Mouse (Mus musculus) embryo, embryonic 9.5 days (tissue): ENCODE measurements around the gene Trpc7.

Experiments
- DNase-seq: peaks from one replicate; pipeline ENCODE4 v3.0.0-alpha.2; 2017; ENCODE audit errors: extremely low spot score

The Trpc7 gene

DNA sequence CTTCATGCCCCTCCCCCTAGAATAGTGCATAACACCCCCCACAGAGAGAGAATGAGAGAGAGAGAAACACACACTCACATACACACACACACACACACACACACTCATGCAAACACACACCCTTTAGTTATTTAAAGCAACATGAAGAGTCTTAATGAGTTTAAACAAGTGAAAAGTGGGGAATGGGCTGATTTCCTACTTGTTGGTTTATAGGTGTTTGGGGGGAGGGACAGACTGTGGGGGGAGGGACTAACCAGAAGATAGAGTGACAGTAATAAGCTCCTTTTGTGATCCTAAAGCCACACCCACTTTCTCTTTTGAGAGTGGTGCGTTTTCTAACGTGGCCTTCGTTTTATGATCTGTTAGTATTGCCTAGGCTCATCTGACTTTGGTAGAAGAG, at the start of gene Trpc7:
Gene Trpc7 (minus strand): TSS at position 101 of the 400 bp plus-strand sequence.
- DNase-seq = no peak

DNA sequence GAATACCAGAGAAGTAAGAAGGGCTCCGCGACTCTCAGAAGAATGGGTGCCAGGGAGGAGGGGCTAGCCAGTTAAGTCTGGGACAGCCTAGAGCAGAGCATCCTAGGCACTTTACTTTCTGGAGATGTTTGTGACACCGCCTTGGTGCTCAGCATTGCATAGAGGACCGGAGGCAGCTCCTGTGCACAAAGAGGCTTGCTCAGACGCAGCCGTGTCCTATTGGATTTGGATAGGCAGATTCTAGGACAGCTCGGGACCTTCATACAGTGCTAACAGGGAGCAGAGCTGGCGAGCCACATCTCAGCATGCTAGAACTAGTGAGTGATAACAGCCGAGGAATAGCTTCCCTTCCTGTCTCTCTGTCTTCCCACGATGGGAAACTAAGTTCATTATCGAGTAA, 43.5 kb upstream of the Trpc7 start:
- DNase-seq = no peak

DNA sequence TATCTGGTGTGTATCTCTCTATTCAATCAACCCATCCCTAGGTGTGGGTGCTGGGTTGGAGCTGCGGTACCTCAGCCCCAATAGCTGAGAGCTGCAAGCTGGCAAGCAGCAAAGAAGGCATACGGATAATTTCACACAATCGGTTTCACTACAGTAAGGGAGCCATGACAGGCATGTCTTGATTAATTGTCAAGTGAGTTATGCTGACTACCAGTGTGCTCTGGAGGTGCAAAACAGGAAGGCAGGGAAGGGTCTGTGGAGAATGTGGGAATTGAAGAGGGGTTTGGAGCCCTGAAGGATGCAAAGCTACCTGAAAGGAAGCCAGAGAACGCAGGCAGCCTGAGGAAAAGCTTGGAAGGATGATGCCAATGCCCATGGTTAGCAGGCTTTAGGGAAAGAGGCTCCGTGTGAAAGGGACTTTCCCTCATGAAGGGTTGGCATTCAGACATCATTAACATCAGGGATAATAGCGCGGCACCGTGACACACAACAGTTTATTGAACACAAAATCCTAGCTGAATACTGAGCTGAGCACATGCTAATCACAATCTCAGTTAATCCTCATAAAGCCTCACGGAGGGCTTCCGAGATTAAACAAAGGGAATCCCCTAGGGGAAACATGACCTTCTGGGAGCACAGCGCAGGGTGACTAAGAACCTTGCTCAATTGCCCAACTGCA, 38.2 kb upstream of the Trpc7 start:
- no peak for DNase-seq

DNA sequence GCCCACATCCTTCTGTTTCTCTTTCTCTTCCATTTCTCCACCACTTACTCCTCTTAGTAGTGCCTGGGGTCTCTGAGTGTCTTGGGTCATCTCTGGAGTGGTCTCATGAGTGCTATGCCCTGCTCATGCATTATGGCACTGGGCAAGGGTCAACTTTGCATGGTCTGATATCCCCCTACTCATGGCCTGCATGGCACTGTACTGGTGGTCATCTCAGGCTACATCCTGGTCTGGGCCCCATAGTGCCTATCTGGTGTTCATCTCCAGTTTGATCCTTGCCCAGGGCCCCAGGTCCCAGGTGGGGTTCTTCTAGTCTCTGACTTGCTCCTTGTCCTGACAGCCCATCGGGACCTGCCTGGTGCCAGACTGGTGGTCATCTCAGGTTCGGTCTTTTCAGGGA, 34.6 kb upstream of the Trpc7 start:
- DNase-seq = no peak

DNA sequence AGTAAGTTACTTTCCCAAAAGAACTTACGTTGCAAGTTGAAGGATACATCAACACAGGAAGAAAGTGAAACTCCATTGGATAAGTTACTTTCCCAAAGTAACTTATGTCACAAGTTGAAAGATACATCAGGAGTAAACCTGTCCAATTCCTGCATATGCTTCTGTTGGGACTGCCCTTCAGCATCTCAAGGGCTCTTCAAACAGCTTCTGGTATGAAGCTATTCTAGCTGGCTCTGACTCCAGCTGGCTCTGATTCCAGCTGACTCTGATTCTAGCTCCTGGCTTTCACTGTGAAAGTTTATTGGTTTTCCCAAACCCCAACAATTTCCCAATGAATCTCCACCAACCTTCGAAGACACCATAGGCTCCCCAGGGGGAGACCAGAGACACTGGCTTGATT, 27.2 kb upstream of the Trpc7 start:
- no peak for DNase-seq

- no peak for DNase-seq
Observed at GRCm38 (mm10) chr13:56921251-56921650, 25.5 kb upstream of the Trpc7 start.

GRCm38 (mm10) chr13:56914721-56915120, 18.9 kb upstream of the Trpc7 start:
- no peak for DNase-seq

- DNase-seq = no peak
Observed at GRCm38 (mm10) chr13:56911093-56911492, 15.3 kb upstream of the Trpc7 start.

- DNase-seq = peak; percentile 78
Observed at GRCm38 (mm10) chr13:56895386-56895785, 407 bp downstream of the Trpc7 start.

DNA sequence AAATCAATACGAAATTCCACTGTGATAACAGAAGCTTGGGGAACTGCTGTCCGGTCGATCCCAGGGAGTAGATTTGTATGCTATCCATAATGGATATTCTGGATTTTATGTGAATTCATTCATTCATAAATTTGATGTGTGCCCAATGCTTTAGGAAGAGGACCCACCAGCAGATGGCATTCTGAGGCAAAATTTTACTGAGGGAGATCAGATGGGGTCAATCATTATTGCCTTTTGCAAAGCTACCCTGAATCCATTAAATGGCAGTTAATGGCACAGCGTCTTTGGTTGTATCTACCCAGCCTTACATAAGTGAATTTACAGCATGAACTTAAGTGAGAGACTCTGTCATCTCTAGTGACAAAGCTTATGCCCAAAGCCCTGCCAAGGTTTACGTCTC, 1.2 kb downstream of the Trpc7 start:
- DNase-seq = no peak

GRCm38 (mm10) chr13:56889888-56890287, 5.9 kb downstream of the Trpc7 start:
- peak; percentile 18 for DNase-seq

DNA sequence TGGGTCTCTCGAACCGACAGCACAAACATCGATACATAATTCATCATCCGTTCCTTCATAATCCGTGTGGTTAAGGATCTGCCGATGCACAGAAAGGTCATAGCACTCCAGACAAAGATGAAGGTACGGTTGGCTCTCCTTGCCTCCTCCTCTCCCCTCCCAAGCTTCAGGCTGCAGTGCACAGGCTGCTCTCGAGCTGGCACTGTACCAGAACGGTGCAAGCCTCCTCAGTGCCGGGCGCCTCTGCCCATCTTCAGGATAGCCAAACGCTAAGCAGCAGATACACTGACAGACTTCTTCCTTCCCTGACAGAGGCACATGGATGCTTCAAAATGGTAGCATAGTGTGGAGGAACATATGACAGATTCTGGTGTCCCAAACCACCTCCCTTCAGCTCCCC, 12.9 kb downstream of the Trpc7 start:
- DNase-seq = no peak

DNA sequence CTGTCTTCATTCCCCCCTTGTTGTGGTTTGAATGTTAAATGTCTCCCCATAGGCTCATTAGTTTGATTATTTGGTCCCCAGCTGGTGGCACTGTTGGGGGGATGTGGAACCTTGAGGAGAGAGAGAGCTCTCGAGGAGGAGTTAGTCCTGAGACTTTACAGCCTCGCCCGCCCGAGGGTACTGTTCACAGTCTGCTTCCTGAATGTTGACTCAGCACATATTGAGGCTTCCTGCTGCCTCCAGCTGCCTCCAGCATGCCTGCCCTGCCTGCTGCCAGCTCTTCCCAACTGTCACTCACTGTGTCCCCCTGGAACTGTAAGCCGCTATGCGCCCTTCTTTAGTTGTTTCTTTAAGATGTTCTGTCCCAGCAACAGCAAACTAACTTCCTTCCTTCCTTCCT, 31.2 kb downstream of the Trpc7 start:
- no peak for DNase-seq

GRCm38 (mm10) chr13:56862011-56862410, 33.8 kb downstream of the Trpc7 start:
- no peak for DNase-seq

- DNase-seq = no peak
Observed at GRCm38 (mm10) chr13:56854506-56854905, 41.3 kb downstream of the Trpc7 start.

DNA sequence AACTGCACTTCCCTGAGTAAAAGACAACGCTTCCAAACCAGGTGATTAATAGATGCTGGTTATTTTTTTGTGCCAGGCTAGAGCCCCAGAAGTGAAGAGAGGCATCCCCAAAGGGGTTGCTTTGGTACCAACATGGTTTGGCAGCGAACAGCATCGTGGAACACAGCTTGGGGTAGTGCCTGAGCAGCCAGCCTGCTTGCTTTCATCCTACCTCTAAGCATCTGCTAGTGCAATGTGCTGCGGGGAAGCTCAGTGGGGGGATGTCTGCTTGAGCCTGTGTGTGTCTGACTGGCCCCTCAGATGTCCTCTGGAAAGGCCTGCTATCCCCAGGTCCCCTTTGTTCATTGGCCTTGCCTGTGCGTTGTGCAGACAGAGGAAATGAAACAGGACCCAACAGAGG, 42.4 kb downstream of the Trpc7 start:
- DNase-seq = no peak

GRCm38 (mm10) chr13:56845866-56846265, 49.9 kb downstream of the Trpc7 start:
- DNase-seq = no peak

DNA sequence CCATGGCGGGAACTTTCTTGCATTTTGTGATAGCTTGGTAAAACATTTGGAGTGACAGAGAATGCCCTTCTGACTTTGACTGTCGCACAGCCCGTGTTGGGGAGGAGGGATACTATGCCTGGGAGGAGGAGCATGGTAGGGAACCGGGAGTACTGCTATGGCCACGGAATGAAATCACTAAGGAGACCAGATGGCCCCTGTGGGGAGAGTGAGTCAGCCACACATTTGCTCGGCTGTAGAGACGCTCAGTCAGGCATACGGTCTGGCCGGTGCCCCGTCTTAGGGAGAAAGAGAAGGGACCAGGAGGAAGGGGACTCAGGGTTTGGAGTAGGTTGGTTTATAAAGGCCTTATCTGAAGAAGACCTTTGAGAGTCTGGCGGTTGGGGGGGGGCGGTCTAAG, 80.3 kb downstream of the Trpc7 start:
- no peak for DNase-seq

- DNase-seq = peak; percentile 87
Observed at GRCm38 (mm10) chr13:56806776-56807490, 88.9 kb downstream of the Trpc7 start.

DNA sequence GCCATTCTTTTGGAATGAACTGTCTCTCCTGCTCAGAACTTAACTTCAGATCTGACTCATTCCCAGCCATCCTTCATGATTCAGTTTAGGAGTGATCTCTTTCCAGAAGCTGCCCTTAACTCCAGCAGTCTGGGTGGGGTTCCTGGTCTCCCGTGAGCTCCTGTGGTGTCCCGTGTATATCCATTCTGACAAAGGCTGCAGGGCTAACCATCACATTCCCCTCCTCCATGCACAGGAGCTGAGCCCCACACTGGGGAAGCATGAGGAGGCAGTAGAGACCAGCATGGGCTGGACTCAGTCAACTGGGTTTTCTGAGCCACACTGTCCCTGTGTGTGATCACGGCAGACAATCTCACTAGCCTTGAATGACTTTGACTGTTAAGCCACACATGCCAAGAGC, 90.7 kb downstream of the Trpc7 start:
- no peak for DNase-seq

DNA sequence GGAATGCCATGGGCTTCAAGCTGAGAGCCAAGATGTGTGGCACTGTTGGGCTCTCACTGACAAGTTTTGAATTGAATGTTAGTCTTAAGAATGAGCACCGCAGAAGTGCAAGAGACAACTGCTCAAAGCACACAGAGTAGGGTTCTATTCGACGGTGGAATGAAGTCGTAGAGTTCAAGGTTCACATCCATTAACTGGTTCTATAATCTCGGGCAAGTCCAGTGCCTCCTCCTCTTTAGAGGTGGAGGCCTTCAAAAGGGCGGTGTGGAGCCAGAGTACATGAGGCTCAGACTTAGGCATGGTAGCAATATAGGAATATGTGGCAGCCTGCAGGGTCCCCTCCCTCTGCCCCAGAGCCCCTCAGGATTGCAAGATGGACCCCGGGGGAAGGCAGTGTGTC, 98.3 kb downstream of the Trpc7 start:
- DNase-seq = no peak

DNA sequence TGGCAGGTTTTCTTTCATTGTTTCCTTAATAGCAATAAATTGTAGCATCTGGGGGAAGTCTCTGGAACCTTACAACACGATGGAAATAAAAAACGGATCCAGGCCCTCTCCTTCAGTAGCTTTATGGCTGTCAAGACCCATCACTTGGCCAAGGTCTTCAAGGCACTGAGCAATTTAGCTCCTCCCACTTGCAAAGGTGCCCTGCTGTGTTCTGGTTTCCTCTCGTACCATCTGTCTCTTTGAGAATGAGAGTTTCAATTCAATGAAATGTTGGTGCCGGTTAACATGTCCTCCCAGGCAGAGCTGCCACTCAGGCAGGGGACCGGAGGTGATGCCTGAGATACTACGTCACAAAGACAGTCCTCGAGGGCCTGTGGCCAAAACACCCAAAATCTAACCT, 100.3 kb downstream of the Trpc7 start:
- no peak for DNase-seq

DNA sequence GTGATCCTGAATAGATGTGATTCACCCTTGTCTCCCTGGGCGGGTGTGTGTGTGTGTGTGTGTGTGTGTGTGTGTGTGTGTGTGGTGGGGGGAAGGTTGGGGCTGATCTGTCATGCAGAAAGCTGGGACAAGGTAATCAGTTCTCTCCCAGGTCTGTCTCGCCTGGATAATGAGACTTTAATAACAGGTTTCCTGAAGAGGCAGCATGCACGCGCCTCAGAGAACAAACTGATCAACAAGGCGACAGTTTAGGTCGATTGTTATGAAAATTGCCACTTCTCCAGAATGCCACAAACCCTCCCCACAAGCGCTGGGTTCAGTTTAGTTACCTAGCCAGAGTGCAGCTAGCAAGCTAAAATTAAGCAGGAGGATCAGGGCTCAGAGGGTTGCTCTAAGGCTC, 101.4 kb downstream of the Trpc7 start:
- no peak for DNase-seq

DNA sequence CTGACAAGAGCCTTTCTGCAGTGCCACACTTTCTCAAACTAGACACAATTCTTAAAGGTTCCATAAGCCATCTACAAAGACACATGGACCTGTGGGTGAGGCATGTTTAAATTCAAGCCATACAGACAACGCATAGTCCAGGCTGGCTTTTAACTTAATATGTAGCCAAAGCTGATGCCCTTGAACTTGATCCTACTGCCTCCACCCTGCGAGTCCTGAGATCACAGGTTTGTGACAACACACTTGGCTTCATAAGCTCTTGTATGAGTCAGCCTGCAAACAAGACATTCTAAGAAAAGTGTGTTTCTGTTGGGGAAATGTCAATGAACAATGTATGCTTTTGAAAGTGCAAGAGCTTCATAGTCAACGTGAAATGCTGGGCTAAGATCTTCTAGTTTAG, 102.9 kb downstream of the Trpc7 start:
- DNase-seq = no peak
